Mouse (Mus musculus) liver, embryonic 14.5 days (tissue): ENCODE data around the gene Zc3hav1l. TPM values are rescaled to one million over a fixed set of nuclear protein-coding genes. Genes with fewer than 3 reads are reported as not detected.

Source experiments
- ATAC-seq: fragments of 200-750 bp; cut with Nextera tagmentation; 2 replicates; pipeline ENCODE4 v1.8.0; 2017; ENCODE audit warnings: moderate number of reproducible peaks, mild to moderate bottlenecking, moderate library complexity; ENCODE audit not compliant: insufficient read depth
- DNase-seq, 3 experiments: peaks; one replicate each; pipeline ENCODE4 v3.0.0-alpha.2; 2012 to 2013; ENCODE audit warnings: low read depth in 3 of 3, low spot score in 3 of 3
- H3K27ac ChIP-seq: fragments of 300-500 bp; sonication (generic); 2 replicates; pipeline ENCODE4 v1.5.1; 2014; ENCODE audit warnings: moderate library complexity, mild to moderate bottlenecking, control low read depth, inconsistent platforms
- H3K27me3 ChIP-seq: fragments of 300-500 bp; sonication (generic); 2 replicates; pipeline ENCODE4 v1.6.1; 2014; ENCODE audit warnings: mild to moderate bottlenecking, low read length, moderate library complexity; ENCODE audit not compliant: control insufficient read depth, insufficient read depth
- H3K36me3 ChIP-seq: fragments of 300-500 bp; sonication (generic); replicated peaks from 2 replicates; pipeline ENCODE4 v1.6.1; 2014; ENCODE audit warnings: low read depth; ENCODE audit not compliant: control insufficient read depth, insufficient read depth
- H3K4me1 ChIP-seq, 2 experiments: fragments of 200-500 bp in 1 of 2; fragments of 300-500 bp in 1 of 2; sonication (generic) in 1 of 2; replicated peaks; 2 replicates each; pipeline ENCODE4 v1.6.1; 2012 to 2014; ENCODE audit warnings: antibody characterized with exemption in 1 of 2, inconsistent platforms in 1 of 2, low read length in 1 of 2; ENCODE audit not compliant: control insufficient read depth in 2 of 2, insufficient read depth in 2 of 2
- H3K4me2 ChIP-seq: fragments of 300-500 bp; sonication (generic); 2 replicates; pipeline ENCODE4 v1.6.1; 2014; ENCODE audit warnings: low read depth, mild to moderate bottlenecking, control low read depth, moderate library complexity
- H3K4me3 ChIP-seq, 2 experiments: fragments of 200-500 bp in 1 of 2; fragments of 300-500 bp in 1 of 2; sonication (generic) in 1 of 2; 2 replicates each; pipeline ENCODE4 v1.5.1; 2012 to 2014; ENCODE audit warnings: low read depth in 2 of 2, low read length in 2 of 2, mild to moderate bottlenecking in 2 of 2, control low read depth in 1 of 2, inconsistent platforms in 1 of 2, moderate library complexity in 1 of 2; ENCODE audit not compliant: insufficient read depth in 1 of 2
- H3K9ac ChIP-seq: fragments of 300-500 bp; sonication (generic); replicated peaks from 2 replicates; pipeline ENCODE4 v1.6.1; 2014; ENCODE audit warnings: mild to moderate bottlenecking, control low read depth, moderate library complexity
- H3K9me3 ChIP-seq: fragments of 300-500 bp; sonication (generic); 2 replicates; pipeline ENCODE4 v1.6.1; 2016; ENCODE audit warnings: low read length, mixed read lengths; ENCODE audit not compliant: control insufficient read depth
- CTCF ChIP-seq: IDR thresholded peaks from 2 replicates; pipeline ENCODE4 v1.5.1; 2016; ENCODE audit warnings: antibody characterized with exemption, low read depth, control low read depth
- EP300 ChIP-seq: IDR thresholded peaks from 2 replicates; pipeline ENCODE4 v1.6.1; 2016; ENCODE audit warnings: antibody characterized with exemption, low read depth
- WGBS: fragments of 180-500 bp; shearing (Covaris S2); extraction: QIAGEN DNeasy Blood & Tissue Kit; methylation state at CpG from one replicate; pipeline ENCODE4 v1.1.7; 2014; ENCODE audit not compliant: insufficient replicate concordance; 5-methylcytosine and 5-hydroxymethylcytosine counted together
- polyA plus RNA-seq, 2 experiments: library from polyadenylated mRNA; depleted of rRNA in 1 of 2; stranded (reverse) in 1 of 2; unstranded in 1 of 2; fragments of >200 nt; fragmentation: Nextera tagmentation in 1 of 2; extraction: Ambion mirVana in 1 of 2; gene quantifications; 2 replicates each; pipeline versions ENCODE4 v1.2.1 to v1.2.3; 2012 to 2014

The Zc3hav1l gene
- polyA plus RNA-seq, 2 experiments, result 1.4 to 3.9 TPM

DNA sequence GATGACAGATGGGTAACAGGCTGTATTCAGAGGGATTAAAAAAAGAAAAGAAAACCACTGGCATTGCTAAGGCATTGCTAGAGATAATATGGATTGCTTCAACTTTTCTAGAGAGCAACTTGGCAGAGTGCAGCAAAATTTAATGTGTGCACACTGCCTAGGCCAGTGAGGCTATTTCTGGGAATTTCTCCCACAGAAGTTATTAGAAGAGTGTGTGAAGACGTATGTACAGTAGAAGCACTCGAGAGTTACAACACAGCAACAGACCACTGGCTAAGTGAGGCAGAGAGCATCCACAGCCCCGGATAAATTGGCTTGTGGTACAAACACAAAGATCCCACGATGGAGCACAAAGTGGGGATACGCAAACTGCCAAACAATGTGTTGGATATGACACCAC lies 56.2 kb downstream of the Zc3hav1l start:
- WGBS, result 65% methylated on average over 5 of the region's 5 CpGs
- H3K9ac ChIP-seq, result no peak overlapping the region

DNA sequence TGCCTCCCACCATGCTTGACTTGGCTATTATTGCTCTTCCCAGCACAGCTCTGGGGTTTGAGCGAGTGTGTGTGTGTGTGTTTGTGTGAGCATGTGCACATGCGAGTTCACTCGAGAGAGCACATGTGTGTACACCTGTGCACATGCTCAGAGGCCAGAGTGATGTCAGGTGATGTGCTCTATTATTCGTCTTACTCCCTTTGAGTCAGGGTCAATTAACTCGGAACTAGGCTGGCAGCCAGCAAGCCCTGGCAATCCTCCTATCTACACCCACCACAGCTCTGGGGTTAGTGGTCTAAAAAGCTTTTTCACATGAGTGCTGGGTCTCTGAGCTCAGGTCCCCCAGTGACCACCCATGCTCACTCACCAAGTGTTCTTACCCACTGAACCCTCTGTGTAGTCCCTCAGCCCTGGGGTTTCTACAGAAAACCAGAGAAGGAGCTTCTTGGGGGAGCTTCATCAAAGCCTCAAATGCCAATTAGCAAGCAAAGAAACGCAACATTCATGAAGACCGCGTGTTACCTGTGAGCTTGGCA lies 56.7 kb downstream of the Zc3hav1l start:
- H3K9ac ChIP-seq, result no peak overlapping the region
- H3K36me3 ChIP-seq, result no peaks in the 10 kb centered on the region
- TF ChIP-seq CTCF, result no peak
- no peak for TF ChIP-seq EP300
- no peak overlapping the region for H3K4me3 ChIP-seq
- H3K9me3 ChIP-seq, result no peaks in the 10 kb centered on the region
- ATAC-seq (no peak), DNase-seq (no peak)
- no peaks in the 10 kb centered on the region for H3K27me3 ChIP-seq
- no peak overlapping the region for H3K4me2 ChIP-seq
- no peak overlapping the region for H3K27ac ChIP-seq
- WGBS, result 70% methylated on average over 8 of the region's 8 CpGs
- H3K4me1 ChIP-seq, result no peaks in the 10 kb centered on the region

More for the DNA sequence above, 56.2 kb downstream of the Zc3hav1l start:
- Histone ChIP-seq H3K4me2 (no peak overlapping the region), H3K27ac (no peak overlapping the region), H3K27me3 (no peaks in the 10 kb centered on the region), H3K4me3 (no peak overlapping the region), H3K4me1 (no peaks in the 10 kb centered on the region), H3K9me3 (no peaks in the 10 kb centered on the region), H3K36me3 (no peaks in the 10 kb centered on the region)
- DNase-seq (no peak), ATAC-seq (no peak)
- no peak for TF ChIP-seq EP300
- TF ChIP-seq CTCF, result no peak

DNA sequence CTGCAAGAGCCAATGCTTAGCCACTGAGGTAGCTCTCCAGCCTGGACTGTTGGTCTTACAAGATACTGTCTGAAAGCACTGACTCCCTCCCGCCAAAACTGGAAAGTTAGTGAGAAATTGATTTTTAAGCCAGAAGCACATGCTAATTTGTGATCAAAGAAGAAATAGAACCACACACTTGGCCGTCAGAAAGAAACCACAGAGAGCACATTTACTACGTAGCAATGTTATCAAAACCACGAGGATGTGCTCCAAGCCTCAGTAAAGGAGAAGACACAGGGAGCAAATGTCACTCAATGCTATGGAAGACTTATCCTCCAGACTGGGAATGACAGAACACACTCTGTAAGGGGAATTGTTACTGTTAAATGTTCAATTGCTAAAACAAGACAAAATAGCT lies 57.6 kb downstream of the Zc3hav1l start:
- Histone ChIP-seq H3K9me3 (no peaks in the 10 kb centered on the region), H3K4me1 (no peaks in the 10 kb centered on the region), H3K27me3 (no peaks in the 10 kb centered on the region), H3K36me3 (no peaks in the 10 kb centered on the region), H3K9ac (no peak overlapping the region), H3K4me2 (no peak overlapping the region), H3K27ac (no peak overlapping the region), H3K4me3 (no peak overlapping the region)
- 26% methylated on average over 4 of the region's 4 CpGs for WGBS
- DNase-seq (no peak), ATAC-seq (no peak)
- TF ChIP-seq EP300 (no peak), CTCF (no peak)

DNA sequence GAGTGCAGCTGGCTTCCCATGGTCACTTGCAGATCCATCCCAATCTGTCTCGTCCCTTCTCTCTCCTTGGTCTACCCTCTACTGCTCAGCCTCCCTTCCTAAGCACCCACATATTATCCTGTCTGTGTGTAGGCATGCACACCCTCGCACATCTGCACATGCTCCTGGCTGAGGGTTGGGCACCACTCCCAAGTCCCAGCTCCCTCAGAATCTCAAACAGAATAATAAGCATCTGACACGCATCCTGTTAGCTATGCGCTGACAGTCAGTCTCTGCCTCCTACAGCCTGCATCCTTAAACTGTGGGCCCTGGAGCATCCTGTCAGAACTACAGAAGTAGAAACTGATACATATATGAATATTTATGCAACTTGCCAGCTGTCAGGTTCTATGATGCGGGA lies 58.4 kb downstream of the Zc3hav1l start:
- no peak overlapping the region for H3K4me2 ChIP-seq
- ATAC-seq (no peak), DNase-seq (no peak)
- no peaks in the 10 kb centered on the region for H3K4me1 ChIP-seq
- H3K4me3 ChIP-seq, result no peak overlapping the region
- 64% methylated on average over 5 of the region's 5 CpGs for WGBS
- no peak for TF ChIP-seq EP300
- TF ChIP-seq CTCF, result no peak
- H3K27ac ChIP-seq, result no peak overlapping the region
- H3K9me3 ChIP-seq, result no peaks in the 10 kb centered on the region
- no peaks in the 10 kb centered on the region for H3K36me3 ChIP-seq
- H3K27me3 ChIP-seq, result no peaks in the 10 kb centered on the region
- no peak overlapping the region for H3K9ac ChIP-seq

DNA sequence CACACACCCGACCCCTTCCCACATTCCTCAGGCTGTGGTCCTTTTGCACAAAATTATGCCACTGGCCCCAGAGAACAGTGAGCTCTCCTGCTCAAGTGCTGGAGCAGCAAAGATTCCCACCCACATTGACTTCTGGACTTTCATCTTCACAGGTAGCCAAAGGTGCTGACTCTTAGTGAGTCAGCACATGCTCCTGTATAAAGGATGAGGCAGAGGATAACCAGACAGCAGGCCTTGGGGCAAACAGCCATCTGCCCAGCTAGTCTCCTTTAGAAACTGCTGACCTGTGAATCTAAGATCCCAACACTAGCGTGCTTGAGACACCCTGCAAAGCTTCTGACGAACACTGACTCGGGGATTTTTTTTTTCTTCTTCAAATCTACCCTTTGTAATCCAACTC lies 60.7 kb downstream of the Zc3hav1l start:
- Histone ChIP-seq H3K36me3 (no peaks in the 10 kb centered on the region), H3K9me3 (no peaks in the 10 kb centered on the region), H3K4me2 (no peak overlapping the region), H3K4me1 (no peaks in the 10 kb centered on the region), H3K27me3 (no peaks in the 10 kb centered on the region), H3K4me3 (no peak overlapping the region), H3K9ac (no peak overlapping the region), H3K27ac (no peak overlapping the region)
- WGBS, result 59% methylated on average over 4 of the region's 4 CpGs
- ATAC-seq, result no peak
- no peak for DNase-seq
- TF ChIP-seq EP300 (no peak), CTCF (no peak)

Other genes starting within 250 kb of the Zc3hav1l start
- not detected in 2 replicates for gene Tmem213, start 190.0 kb downstream of the Zc3hav1l start, polyA plus RNA-seq (2012; rRNA removed)
- not detected in 2 replicates for gene Tmem213, start 190.0 kb downstream of the Zc3hav1l start, polyA plus RNA-seq (2014; fragmentation: Nextera tagmentation; extraction: Ambion mirVana)
- gene Atp6v0a4, start 174.7 kb downstream of the Zc3hav1l start, polyA plus RNA-seq (2012; rRNA removed), result 0.17 and 0.35 TPM in 2 replicates
- gene Atp6v0a4, start 174.7 kb downstream of the Zc3hav1l start, polyA plus RNA-seq (2014; fragmentation: Nextera tagmentation; extraction: Ambion mirVana), result 0.10 and 0.13 TPM in 2 replicates
- gene D630045J12Rik, start 45.2 kb downstream of the Zc3hav1l start, polyA plus RNA-seq (2012; rRNA removed), result 0.31 and 0.36 TPM in 2 replicates
- 0.10 and 0.23 TPM in 2 replicates for gene D630045J12Rik, start 45.2 kb downstream of the Zc3hav1l start, polyA plus RNA-seq (2014; fragmentation: Nextera tagmentation; extraction: Ambion mirVana)
- 16.5 and 23.0 TPM in 2 replicates for gene Zc3hav1, start 55.3 kb upstream of the Zc3hav1l start, polyA plus RNA-seq (2012; rRNA removed)
- gene Zc3hav1, start 55.3 kb upstream of the Zc3hav1l start, polyA plus RNA-seq (2014; fragmentation: Nextera tagmentation; extraction: Ambion mirVana), result 17.0 and 18.6 TPM in 2 replicates
- 0.18 and 0.26 TPM in 2 replicates for gene Ttc26, start 82.2 kb upstream of the Zc3hav1l start, polyA plus RNA-seq (2012; rRNA removed)
- 0.24 and 0.41 TPM in 2 replicates for gene Ttc26, start 82.2 kb upstream of the Zc3hav1l start, polyA plus RNA-seq (2014; fragmentation: Nextera tagmentation; extraction: Ambion mirVana)
- 3.6 and 4.8 TPM in 2 replicates for gene Ubn2, start 134.7 kb upstream of the Zc3hav1l start, polyA plus RNA-seq (2012; rRNA removed)
- gene Ubn2, start 134.7 kb upstream of the Zc3hav1l start, polyA plus RNA-seq (2014; fragmentation: Nextera tagmentation; extraction: Ambion mirVana), result 3.5 and 4.1 TPM in 2 replicates
- 45.3 and 54.6 TPM in 2 replicates for gene Fmc1, start 234.2 kb upstream of the Zc3hav1l start, polyA plus RNA-seq (2012; rRNA removed)
- 91.8 and 93.7 TPM in 2 replicates for gene Fmc1, start 234.2 kb upstream of the Zc3hav1l start, polyA plus RNA-seq (2014; fragmentation: Nextera tagmentation; extraction: Ambion mirVana)